Mouse (Mus musculus): ENCODE results near the gene Slc10a2.
"Not testable (repeated sequence)": the region's sequence is repeated elsewhere in the genome, so short reads cannot be mapped to it uniquely, and the experiment has no call there.

Slc10a2 gene

DNA sequence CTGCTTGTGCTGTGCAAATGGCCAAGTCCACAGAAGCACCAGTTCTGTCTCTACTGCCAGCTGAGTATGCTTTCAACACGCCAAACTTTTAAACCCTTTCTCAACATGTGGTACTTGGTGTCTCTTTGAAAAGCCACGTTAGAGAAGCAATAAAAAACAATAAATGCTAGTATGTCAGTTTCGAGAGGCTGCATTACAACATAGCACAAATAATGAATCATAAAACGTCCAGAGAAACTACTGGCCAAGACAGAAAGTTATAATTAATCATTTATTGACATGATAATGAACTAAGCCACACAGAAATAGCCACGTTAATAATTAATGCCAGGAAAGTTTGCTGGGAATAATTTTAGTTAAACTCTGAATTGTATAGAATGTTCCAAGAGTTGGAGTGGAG is at the start of gene Slc10a2:
Gene Slc10a2 (minus strand): TSS at position 166 of the 400 bp plus-strand sequence.
- DNase-seq, result no peak

DNA sequence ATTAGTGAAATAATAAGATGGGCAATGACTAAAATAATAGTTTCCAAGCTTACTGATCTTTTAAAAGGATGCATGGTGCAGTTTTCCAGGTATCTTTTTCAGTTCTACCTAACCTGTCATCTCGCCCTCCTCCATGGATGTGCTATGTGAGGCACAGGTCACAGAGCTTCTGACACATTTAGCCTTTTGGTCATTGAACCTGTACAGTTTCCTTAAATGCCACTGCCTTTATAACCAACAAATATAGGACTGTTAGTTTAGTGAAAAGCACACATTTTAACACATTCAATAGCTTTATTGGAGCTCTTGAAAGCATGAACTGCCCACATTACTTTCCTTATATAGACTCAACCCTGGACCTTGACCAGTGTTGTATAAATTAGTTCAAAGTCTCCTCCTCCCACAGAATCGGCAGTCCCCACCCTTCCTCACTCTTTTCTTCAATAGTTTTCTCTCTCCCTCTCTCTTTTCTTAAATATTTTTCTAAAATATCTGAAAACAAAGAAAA is 24.2 kb upstream of the Slc10a2 start:
- no peak for DNase-seq

DNA sequence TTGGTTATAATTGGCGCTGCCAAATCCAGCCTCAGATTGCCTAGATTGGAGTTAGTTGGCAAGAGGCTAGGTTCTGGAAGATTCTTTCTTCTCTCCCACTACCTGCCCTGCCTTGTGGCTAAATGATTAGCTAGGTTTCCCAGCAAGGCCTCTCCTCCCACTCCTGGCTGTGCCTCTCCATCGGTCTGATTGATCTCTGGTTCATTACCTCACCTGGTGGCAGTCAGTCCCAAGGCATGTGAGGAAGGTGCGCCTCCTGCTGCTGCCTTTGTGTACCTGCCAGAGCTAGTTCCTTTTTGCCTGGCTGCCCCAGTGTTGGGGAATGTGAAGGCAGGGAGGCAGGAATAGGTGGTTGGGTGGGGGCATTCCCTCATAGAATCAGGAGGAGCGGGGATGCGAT is 1.7 kb upstream of the Slc10a2 start:
- DNase-seq, result no peak

DNA sequence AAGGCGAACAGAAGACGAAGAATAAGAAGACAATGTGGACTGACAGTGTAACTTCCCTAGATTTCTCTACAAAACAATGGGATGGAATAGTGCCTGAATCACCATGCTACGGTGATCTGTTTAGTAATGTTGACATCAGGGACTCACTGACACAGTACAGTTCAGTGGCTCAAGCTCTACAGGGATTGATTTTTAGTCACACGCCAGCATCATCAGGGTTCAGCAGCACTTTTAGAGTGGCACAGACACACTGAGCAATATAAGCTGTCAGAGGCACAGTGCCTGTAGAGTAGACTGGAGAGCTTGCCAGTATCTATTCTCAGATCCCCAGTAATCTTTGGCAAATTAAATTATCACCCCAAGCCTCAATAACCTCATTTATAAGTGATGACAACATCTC is 9.8 kb downstream of the Slc10a2 start:
- no peak for DNase-seq

DNA sequence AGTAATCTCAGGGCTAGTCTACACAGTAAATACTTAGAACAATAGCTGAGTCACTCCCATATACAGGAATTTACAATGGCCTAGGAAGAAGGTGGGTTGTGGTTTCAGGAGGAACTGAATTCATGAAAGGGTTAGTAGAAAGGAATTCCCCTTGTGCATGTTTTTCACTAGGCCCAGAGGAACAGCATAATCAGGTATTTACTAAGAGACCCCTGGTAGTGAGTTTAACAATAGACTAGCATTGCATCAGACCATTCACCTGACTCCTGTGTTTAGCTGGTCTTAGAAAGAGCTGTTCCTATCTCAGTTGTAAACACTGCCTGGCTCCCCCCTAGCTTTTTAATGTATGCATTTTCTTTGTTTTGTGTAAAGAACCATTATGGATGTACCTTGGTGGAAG is 11.2 kb downstream of the Slc10a2 start:
- not testable (repeated sequence) for DNase-seq

DNA sequence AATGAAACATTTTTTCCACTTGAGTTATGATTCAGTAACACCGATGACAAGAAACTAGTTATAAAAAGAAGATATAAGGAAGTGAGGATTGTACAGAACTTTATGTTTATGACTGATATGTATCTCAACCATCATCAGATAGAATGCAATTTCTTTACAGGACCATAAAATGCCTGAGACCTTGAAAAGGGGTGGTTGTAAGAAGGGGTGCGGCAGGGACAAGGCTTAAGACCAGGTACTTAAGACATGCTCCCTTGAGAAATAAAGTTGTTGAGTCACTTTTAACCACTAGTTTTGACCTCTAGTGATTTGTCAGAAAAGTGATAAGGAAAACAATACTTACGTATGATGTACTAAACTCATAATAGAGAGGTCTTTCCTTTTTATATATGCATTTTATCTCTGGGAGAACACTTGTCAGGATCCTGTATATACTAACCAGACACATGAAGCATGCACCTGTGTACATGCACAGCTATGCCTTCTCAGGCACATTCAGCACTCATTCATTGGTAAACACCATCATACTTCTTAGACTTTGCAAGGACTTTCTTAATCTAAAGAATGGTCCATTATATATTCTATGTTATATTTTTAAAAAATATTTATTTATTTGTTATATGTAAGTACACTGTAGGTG is 31.4 kb downstream of the Slc10a2 start:
- no peak for DNase-seq

DNA sequence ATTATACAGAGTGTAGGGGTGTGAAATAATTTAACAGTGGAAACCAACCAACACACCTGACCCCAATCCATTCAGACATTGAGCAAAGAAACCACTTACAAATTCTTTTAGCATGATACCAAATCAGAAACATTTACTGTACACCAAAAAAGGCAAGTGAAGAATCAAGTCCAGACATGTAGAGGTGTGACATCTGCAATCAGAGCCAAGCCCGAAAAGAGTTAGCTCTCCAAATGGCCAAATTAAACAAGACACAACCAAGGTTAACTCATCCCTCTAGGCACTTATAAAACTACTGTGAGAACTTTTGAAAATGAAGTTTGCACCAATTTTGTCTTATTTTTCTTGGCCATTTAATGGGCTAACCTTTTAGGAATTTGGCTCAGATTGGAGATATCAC is 46.3 kb downstream of the Slc10a2 start:
- no peak for DNase-seq

DNA sequence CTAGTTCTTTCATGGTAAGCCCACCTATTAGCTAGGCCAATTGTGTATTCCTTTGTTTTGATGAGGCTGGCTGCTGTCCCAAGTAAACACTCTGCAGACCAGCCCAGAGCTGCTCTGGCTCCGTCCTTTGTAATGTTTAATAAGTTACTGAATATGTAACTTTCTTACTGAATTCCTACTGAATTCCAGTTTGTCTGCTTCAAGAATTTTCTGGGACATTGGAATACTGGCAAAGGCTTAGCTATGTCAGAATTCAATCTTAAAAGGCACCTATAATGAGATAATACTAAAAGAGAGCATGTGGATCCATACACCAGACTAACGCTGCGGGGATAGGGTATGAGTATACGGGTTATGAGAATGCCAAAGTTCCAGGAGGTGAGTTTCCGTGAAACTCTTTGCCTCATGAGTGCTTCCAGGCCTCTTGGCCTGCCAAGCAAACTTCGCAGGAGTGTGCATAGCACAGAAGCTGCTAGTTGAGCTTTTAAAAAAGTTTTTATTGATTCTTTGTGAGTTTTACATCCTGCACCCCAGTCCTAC is 60.7 kb downstream of the Slc10a2 start:
- not testable (repeated sequence) for DNase-seq

DNA sequence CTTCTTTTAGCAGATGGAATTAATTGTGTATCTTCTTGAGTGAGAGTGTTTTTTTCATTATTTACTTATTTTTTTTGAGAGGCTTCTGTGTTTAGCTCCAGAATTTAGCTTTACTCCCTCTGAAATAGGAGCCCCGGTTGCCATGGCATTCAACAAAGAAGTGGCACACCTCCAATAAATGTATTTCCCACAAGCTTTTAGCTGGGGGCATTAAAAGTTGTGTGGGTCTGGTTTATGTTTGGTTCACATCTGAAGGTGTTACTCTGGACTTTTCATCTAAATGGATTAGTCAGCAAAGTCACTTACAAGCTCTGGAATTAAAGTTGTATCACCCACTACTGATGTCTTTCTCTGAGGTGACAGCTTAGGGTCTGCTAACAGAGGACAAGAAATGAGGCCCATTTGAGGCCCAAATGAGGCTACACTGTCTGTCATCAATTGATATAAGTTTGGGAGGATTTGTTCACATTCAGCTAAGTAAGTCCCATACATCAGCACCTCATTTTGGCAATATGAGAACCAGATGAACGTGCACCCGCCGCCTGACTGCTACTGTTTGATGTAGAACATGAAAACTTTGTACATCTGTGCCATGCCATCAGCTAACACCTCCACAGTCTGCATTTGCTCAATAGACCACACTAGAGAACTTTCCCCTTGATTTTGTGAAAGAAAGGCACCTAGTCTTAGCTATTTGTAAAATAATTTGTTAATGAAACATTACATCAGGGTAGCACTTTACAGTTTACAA is 66.2 kb downstream of the Slc10a2 start:
- no peak for DNase-seq

All from B cell, adult 2 months (primary cell).